Mouse (Mus musculus) thymus, postnatal 25 days (tissue): ENCODE measurements around the gene Exosc5.

Experiments
- DNase-seq: peaks from one replicate; pipeline ENCODE4 v3.0.0; 2022

Gene Exosc5

GRCm38 (mm10) chr7:25710519-25711130 lies 51.7 kb downstream of the Exosc5 start:
- no peak for DNase-seq

GRCm38 (mm10) chr7:25711165-25711564 lies 52.2 kb downstream of the Exosc5 start:
- no peak for DNase-seq

GRCm38 (mm10) chr7:25711731-25712197 lies 52.8 kb downstream of the Exosc5 start:
- no peak for DNase-seq

GRCm38 (mm10) chr7:25712801-25713200 lies 53.8 kb downstream of the Exosc5 start:
- DNase-seq: no peak

- no peak for DNase-seq
Observed at GRCm38 (mm10) chr7:25714581-25714980, 55.6 kb downstream of the Exosc5 start.

- no peak for DNase-seq
Observed at GRCm38 (mm10) chr7:25715731-25716271, 56.8 kb downstream of the Exosc5 start.

GRCm38 (mm10) chr7:25717478-25717877 lies 58.5 kb downstream of the Exosc5 start:
- DNase-seq: no peak

GRCm38 (mm10) chr7:25718788-25719417 lies 59.9 kb downstream of the Exosc5 start, which contains the start of gene Ccdc97:
Gene Ccdc97 (minus strand): TSS chr7:25719088.
- peak; percentile 91 for DNase-seq

GRCm38 (mm10) chr7:25719761-25720610 lies 61.0 kb downstream of the Exosc5 start:
- peak; percentile 72 for DNase-seq

- no peak for DNase-seq
Observed at GRCm38 (mm10) chr7:25720760-25721159, 61.8 kb downstream of the Exosc5 start.
